Mouse (Mus musculus) ES-CJ7 (cell line): ENCODE measurements around the gene Art2b.
"Not testable (repeated sequence)": the region's sequence is repeated elsewhere in the genome, so short reads cannot be mapped to it uniquely, and the experiment has no call there.

Experiments used
- DNase-seq: peaks from one replicate; pipeline ENCODE4 v3.0.0; 2011; ENCODE audit warnings: low read depth, low spot score

Art2b gene

GRCm38 (mm10) chr7:101585408-101585807 lies at the start of gene Art2b:
Art2b (minus strand) TSS chr7:101585600.
- no peak for DNase-seq

GRCm38 (mm10) chr7:101634513-101634912 lies 49.1 kb upstream of the Art2b start:
- DNase-seq, result no peak

GRCm38 (mm10) chr7:101633629-101634177 lies 48.3 kb upstream of the Art2b start:
- DNase-seq, result no peak

GRCm38 (mm10) chr7:101628481-101628880 lies 43.1 kb upstream of the Art2b start:
- no peak for DNase-seq

- DNase-seq, result not testable (repeated sequence)
Measured at GRCm38 (mm10) chr7:101627166-101627565, 41.8 kb upstream of the Art2b start.

GRCm38 (mm10) chr7:101624283-101624682 lies 38.9 kb upstream of the Art2b start:
- DNase-seq, result no peak

GRCm38 (mm10) chr7:101621861-101622260 lies 36.5 kb upstream of the Art2b start:
- DNase-seq, result not testable (repeated sequence)

GRCm38 (mm10) chr7:101620373-101620772 lies 35.0 kb upstream of the Art2b start:
- peak; percentile 54 for DNase-seq

- no peak for DNase-seq
Measured at GRCm38 (mm10) chr7:101618273-101618672, 32.9 kb upstream of the Art2b start.

GRCm38 (mm10) chr7:101617438-101618165 lies 32.2 kb upstream of the Art2b start:
- no peak for DNase-seq

- no peak for DNase-seq
Measured at GRCm38 (mm10) chr7:101616136-101616835, 30.9 kb upstream of the Art2b start.

- no peak for DNase-seq
Measured at GRCm38 (mm10) chr7:101615406-101615805, 30.0 kb upstream of the Art2b start.

- DNase-seq, result not testable (repeated sequence)
Measured at GRCm38 (mm10) chr7:101612786-101613527, 27.6 kb upstream of the Art2b start.

GRCm38 (mm10) chr7:101607845-101608244 lies 22.4 kb upstream of the Art2b start:
- no peak for DNase-seq

GRCm38 (mm10) chr7:101600406-101600805 lies 15.0 kb upstream of the Art2b start:
- no peak for DNase-seq

- DNase-seq, result no peak
Measured at GRCm38 (mm10) chr7:101598482-101598881, 13.1 kb upstream of the Art2b start.

- no peak for DNase-seq
Measured at GRCm38 (mm10) chr7:101594969-101595368, 9.6 kb upstream of the Art2b start.

GRCm38 (mm10) chr7:101584271-101584670 lies 1.1 kb downstream of the Art2b start:
- DNase-seq, result not testable (repeated sequence)

- DNase-seq, result peak; percentile 14
Measured at GRCm38 (mm10) chr7:101582012-101582411, 3.4 kb downstream of the Art2b start.

- not testable (repeated sequence) for DNase-seq
Measured at GRCm38 (mm10) chr7:101580863-101581262, 4.5 kb downstream of the Art2b start.

- no peak for DNase-seq
Measured at GRCm38 (mm10) chr7:101574413-101574812, 11.0 kb downstream of the Art2b start.

GRCm38 (mm10) chr7:101573636-101574035 lies 11.8 kb downstream of the Art2b start:
- not testable (repeated sequence) for DNase-seq
